Mouse (Mus musculus): ENCODE measurements around the gene Ube4b.

GRCm38 (mm10) chr4:149306712-149307595 lies 119.6 kb downstream of the Ube4b start:
- TF ChIP-seq CTCF (IDR thresholded peaks at IDR 0.05; ENCODE audit: control insufficient read depth, insufficient read depth, insufficient replicate concordance, low read depth, low read length) (no peak), POLR2A (IDR thresholded peaks at IDR 0.05; ENCODE audit: control insufficient read depth, low read depth, low read length) (peak; percentile 34; the same call in 1 of the 2 replicates)
